In genomic region chr11:21549754-21550153, GRCm38 (mm10) we compare ENCODE assay signal across 11 mouse cellular contexts. TPM values are rescaled to one million over a fixed set of nuclear protein-coding genes. Genes with fewer than 3 reads are reported as not detected.
DNase-seq lines count a peak whose midpoint lies in the region; ATAC-seq lines count a peak whose summit lies in the region.
"Had no signal": no experiment of that assay in that cellular context is flagged by ENCODE, and none has a peak within 500 bp of the region (broad histone marks: within the 10 kb centered on the region; RNA-seq: fewer than 3 reads in every experiment).

No protein-coding gene starts in this region.

- no peaks in the 10 kb centered on the region for H3K36me3 ChIP-seq in intestine, embryonic 16.5 days (ENCODE audit: control insufficient read depth, insufficient read depth, low read length)
- no peaks in the 10 kb centered on the region for H3K36me3 ChIP-seq in megakaryocyte, embryonic 14.5 days (replicated peaks; ENCODE audit: low read length)
- H3K36me3 ChIP-seq in midbrain, embryonic 14.5 days (ENCODE audit: control insufficient read depth, insufficient read depth, low read length) = no peaks in the 10 kb centered on the region

- no peaks in the 10 kb centered on the region for H3K9me3 ChIP-seq in intestine, embryonic 16.5 days (ENCODE audit: control insufficient read depth, low read length)
- no peaks in the 10 kb centered on the region for H3K9me3 ChIP-seq in megakaryocyte, embryonic 14.5 days
- no peaks in the 10 kb centered on the region for H3K9me3 ChIP-seq in midbrain, embryonic 14.5 days (ENCODE audit: control insufficient read depth, low read length)

- no peaks in the 10 kb centered on the region; the same call in 1 of the 2 replicates for H3K4me1 ChIP-seq in intestine, embryonic 16.5 days (ENCODE audit: control insufficient read depth, insufficient read depth, low read length)
- H3K4me1 ChIP-seq in megakaryocyte, embryonic 14.5 days = peaks cover 71% of the 10 kb centered on the region
- H3K4me1 ChIP-seq in midbrain, embryonic 14.5 days (ENCODE audit: control insufficient read depth, insufficient read depth, low read length) = no peaks in the 10 kb centered on the region

- DNase-seq in B cell, adult 2 months = peak; percentile 18 to 27
- peak; percentile 38 for DNase-seq in MEL-GATA-1-ER (ENCODE audit: extremely low read depth, low read depth)
- no peak for DNase-seq in midbrain, embryonic 14.5 days
- no peak for DNase-seq in retina, embryonic 14.5 days (ENCODE audit: low spot score)
- no peak for DNase-seq in urinary bladder, postnatal 10 days (ENCODE audit: low spot score)
- DNase-seq in spleen, postnatal 10 days (ENCODE audit: low spot score in 2 of 2) = no peak
- DNase-seq: cerebellum, postnatal 14 days; heart, postnatal 4 days; lung, embryonic 14.5 days had no signal

- 0 out of 2 replicates have a peak overlapping the region, but pooled peaks have one; percentile 19 for H3K4me2 ChIP-seq in intestine, embryonic 16.5 days (ENCODE audit: low read depth, low read length)
- no peak overlapping the region for H3K4me2 ChIP-seq in midbrain, embryonic 14.5 days (ENCODE audit: low read length)
- H3K4me2 ChIP-seq: lung, embryonic 14.5 days had no signal

- 51% methylated on average over 4 of the region's 4 CpGs for WGBS in intestine, embryonic 16.5 days
- WGBS in midbrain, embryonic 14.5 days = 93% methylated on average over 4 of the region's 4 CpGs

- no peak overlapping the region for H3K9ac ChIP-seq in intestine, embryonic 16.5 days (ENCODE audit: low read depth, low read length)
- H3K9ac ChIP-seq in midbrain, embryonic 14.5 days (replicated peaks; ENCODE audit: low read length) = no peak overlapping the region
- H3K9ac ChIP-seq: lung, embryonic 14.5 days had no signal

- no peak overlapping the region for H3K27ac ChIP-seq in intestine, embryonic 16.5 days (ENCODE audit: low read length)
- H3K27ac ChIP-seq in midbrain, embryonic 14.5 days (replicated peaks; ENCODE audit: low read depth, low read length) = no peak overlapping the region

- no peaks in the 10 kb centered on the region for H3K27me3 ChIP-seq in intestine, embryonic 16.5 days (replicated peaks; ENCODE audit: control insufficient read depth, insufficient read depth, low read length)
- no peaks in the 10 kb centered on the region for H3K27me3 ChIP-seq in megakaryocyte, embryonic 14.5 days (replicated peaks)
- H3K27me3 ChIP-seq in midbrain, embryonic 14.5 days (ENCODE audit: control insufficient read depth, insufficient read depth, low read length) = no peaks in the 10 kb centered on the region

- peak; percentile 93 for ATAC-seq in intestine, embryonic 16.5 days
- no peak for ATAC-seq in midbrain, embryonic 14.5 days (ENCODE audit: low FRiP score, low TSS enrichment)

- H3K4me3 ChIP-seq in intestine, embryonic 16.5 days (ENCODE audit: low read length) = no peak overlapping the region
- H3K4me3 ChIP-seq in megakaryocyte, embryonic 14.5 days (replicated peaks) = peak overlapping the region; percentile 87
- H3K4me3 ChIP-seq in midbrain, embryonic 14.5 days (replicated peaks; ENCODE audit: low read depth, low read length) = no peak overlapping the region

RNA-seq across cellular contexts. Expression of gene Wdpcp, which starts 22.3 kb away (rescaled TPM):
- 4.4 and 5.7 TPM in 2 replicates for polyA plus RNA-seq in intestine, embryonic 16.5 days (2015; fragmentation: Nextera tagmentation; extraction: Ambion mirVana)
- polyA plus RNA-seq in megakaryocyte, embryonic 14.5 days (2012; ENCODE audit: insufficient read depth, low replicate concordance) = 0.32 TPM in 1 of 2 replicates, not detected in the other
- polyA plus RNA-seq in midbrain, embryonic 14.5 days (2014; fragmentation: Nextera tagmentation; extraction: Ambion mirVana) = 7.2 and 12.4 TPM in 2 replicates

RNA-seq across cellular contexts. Expression of gene Mdh1, which starts 22.4 kb away (rescaled TPM):
- polyA plus RNA-seq in intestine, embryonic 16.5 days (2015; fragmentation: Nextera tagmentation; extraction: Ambion mirVana) = 709 and 759 TPM in 2 replicates
- 1.1 and 13.0 TPM in 2 replicates for polyA plus RNA-seq in megakaryocyte, embryonic 14.5 days (2012; ENCODE audit: insufficient read depth, low replicate concordance)
- polyA plus RNA-seq in midbrain, embryonic 14.5 days (2014; fragmentation: Nextera tagmentation; extraction: Ambion mirVana) = 551 and 578 TPM in 2 replicates

Comparison
In these comparisons a context has a peak if more than half of its experiments do, and no peak if none do; other contexts are left out.
1. DNase-seq: peak in B cell, adult 2 months (2 of 2) and MEL-GATA-1-ER (single experiment); none in midbrain, embryonic 14.5 days (single experiment), retina, embryonic 14.5 days (single experiment), urinary bladder, postnatal 10 days (single experiment) and spleen, postnatal 10 days (0 of 2).
2. RNA of gene Mdh1, which starts 22.4 kb away (polyA plus RNA-seq): 709 to 759 TPM in intestine, embryonic 16.5 days and 551 to 578 TPM in midbrain, embryonic 14.5 days; 1.1 to 13.0 TPM in megakaryocyte, embryonic 14.5 days; every median in the first group is over 10 times any median in the second.